8 mouse cellular contexts compared by ENCODE assay signal in the genomic region with DNA sequence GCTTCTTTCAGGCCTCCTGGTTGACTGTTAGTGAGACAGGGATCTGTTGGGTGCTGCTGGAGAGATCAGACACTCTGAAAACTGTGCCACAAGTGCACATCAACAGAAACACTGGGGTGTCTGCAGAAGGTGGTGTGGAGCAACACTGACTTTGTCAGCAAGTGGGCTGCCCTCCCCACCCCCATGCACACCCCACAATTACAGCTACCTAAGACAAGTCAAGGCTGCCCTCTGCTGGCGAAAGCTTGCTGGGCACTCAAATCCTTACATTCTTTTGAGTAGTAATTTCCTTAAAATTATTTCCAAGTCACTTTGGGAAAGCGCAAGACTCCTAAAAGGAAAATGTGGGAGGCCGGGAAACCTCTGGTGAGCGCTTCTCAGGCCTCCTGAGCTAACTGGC. TPM values are rescaled to one million over a fixed set of nuclear protein-coding genes. Genes with fewer than 3 reads are reported as not detected.
DNase-seq lines count a peak whose midpoint lies in the region; ATAC-seq and TF ChIP-seq lines count a peak whose summit lies in the region.

No protein-coding gene starts in this region.

- H3K4me1 ChIP-seq in hindbrain, embryonic 11.5 days (replicated peaks; ENCODE audit: control insufficient read depth, insufficient read depth, low read length) = peaks cover 5% of the 10 kb centered on the region
- peaks cover 7% of the 10 kb centered on the region for H3K4me1 ChIP-seq in hindbrain, embryonic 12.5 days
- H3K4me1 ChIP-seq in cortical plate, adult 2 months (ENCODE audit: control insufficient read depth, insufficient read depth, low read length) = peaks cover 2% of the 10 kb centered on the region; the same call in 1 of the 2 replicates

- H3K27me3 ChIP-seq in hindbrain, embryonic 11.5 days (ENCODE audit: control insufficient read depth, insufficient read depth, low read length) = no peaks in the 10 kb centered on the region
- 0 out of 2 replicates have a peak, but pooled peaks cover 3% of the 10 kb centered on the region for H3K27me3 ChIP-seq in hindbrain, embryonic 12.5 days

- ATAC-seq in hindbrain, embryonic 11.5 days (ENCODE audit: low FRiP score) = no peak
- no peak for ATAC-seq in hindbrain, embryonic 12.5 days (ENCODE audit: low FRiP score)

- TF ChIP-seq POLR2A in cortical plate, adult 2 months (IDR thresholded peaks at IDR 0.05; ENCODE audit: extremely low read depth, insufficient read depth, low read length) = no peak

- H3K4me3 ChIP-seq in hindbrain, embryonic 11.5 days (ENCODE audit: low read depth, low read length) = no peak overlapping the region
- no peak overlapping the region for H3K4me3 ChIP-seq in hindbrain, embryonic 12.5 days
- no peak overlapping the region for H3K4me3 ChIP-seq in cortical plate, adult 2 months (ENCODE audit: insufficient read depth, low read length)

- H3K4me2 ChIP-seq in hindbrain, embryonic 11.5 days (replicated peaks; ENCODE audit: low read depth, low read length) = no peak overlapping the region
- H3K4me2 ChIP-seq in hindbrain, embryonic 12.5 days (replicated peaks) = no peak overlapping the region

- H3K9me3 ChIP-seq in hindbrain, embryonic 11.5 days (ENCODE audit: control insufficient read depth, low read length) = no peaks in the 10 kb centered on the region
- H3K9me3 ChIP-seq in hindbrain, embryonic 12.5 days (replicated peaks) = no peaks in the 10 kb centered on the region

- H3K27ac ChIP-seq in hindbrain, embryonic 11.5 days (ENCODE audit: low read depth, low read length) = no peak overlapping the region
- no peak overlapping the region for H3K27ac ChIP-seq in hindbrain, embryonic 12.5 days
- no peak overlapping the region for H3K27ac ChIP-seq in cortical plate, adult 2 months (ENCODE audit: insufficient read depth, low read length)

- no peak overlapping the region for H3K9ac ChIP-seq in hindbrain, embryonic 11.5 days (ENCODE audit: low read depth, low read length)
- no peak overlapping the region for H3K9ac ChIP-seq in hindbrain, embryonic 12.5 days

- WGBS in hindbrain, embryonic 11.5 days = 25% methylated on average over 4 of the region's 4 CpGs
- 20% methylated on average over 4 of the region's 4 CpGs for WGBS in hindbrain, embryonic 12.5 days

- no peaks in the 10 kb centered on the region for H3K36me3 ChIP-seq in hindbrain, embryonic 11.5 days (ENCODE audit: control insufficient read depth, insufficient read depth, low read length)
- H3K36me3 ChIP-seq in hindbrain, embryonic 12.5 days = no peaks in the 10 kb centered on the region

- intact Hi-C loops in heart, postnatal 36 days (cut with DNase I) = loop anchor here (1.0 to 5.0 kb wide), 2 partner anchors 165 to 519 kb away; no protein-coding TSS in a partner anchor
- intact Hi-C loops in left cerebral cortex, postnatal 36 days (cut with DNase I) = loop anchor here (1.0 to 5.0 kb wide), 2 partner anchors 165 to 519 kb away; no protein-coding TSS in a partner anchor

- DNase-seq in hindbrain, embryonic 11.5 days (ENCODE audit: low spot score) = peak; percentile 86
- DNase-seq in MEL-GATA-1-ER (ENCODE audit: extremely low read depth, low read depth) = peak; percentile 36
- peak; percentile 65 to 77 for DNase-seq in heart, postnatal 36 days
- peak; percentile 53 to 71 for DNase-seq in left cerebral cortex, postnatal 36 days (ENCODE audit: low spot score in 2 of 2)
- DNase-seq in retina, postnatal 7 days (ENCODE audit: low read depth, low spot score) = peak; percentile 63
- peak; percentile 74 for DNase-seq in urinary bladder, postnatal 14 days (ENCODE audit: low spot score)

- TF ChIP-seq CTCF in cortical plate, adult 2 months (IDR thresholded peaks at IDR 0.05; ENCODE audit: extremely low read depth, insufficient read depth, low read length) = peak; percentile 96

RNA-seq across cellular contexts. Expression of gene Rae1, which starts 3.7 kb away (rescaled TPM):
- 134 TPM in 2 replicates for polyA plus RNA-seq in hindbrain, embryonic 11.5 days (2014; fragmentation: Nextera tagmentation; extraction: Ambion mirVana)
- polyA plus RNA-seq in hindbrain, embryonic 12.5 days (2016; fragmentation: Nextera tagmentation; extraction: Ambion mirVana) = 111 and 126 TPM in 2 replicates
- polyA plus RNA-seq in cortical plate, adult 2 months (2012; rRNA removed) = 68.4 and 79.6 TPM in 2 replicates
- 10 to 100 TPM; 24.0 to 24.7 TPM for total RNA-seq in heart, postnatal 36 days (2021)
- 10 to 100 TPM; 57.9 to 58.8 TPM for total RNA-seq in left cerebral cortex, postnatal 36 days (2021)

RNA-seq across cellular contexts. Expression of gene Spo11, which starts 18.7 kb away (rescaled TPM):
- polyA plus RNA-seq in hindbrain, embryonic 11.5 days (2014; fragmentation: Nextera tagmentation; extraction: Ambion mirVana) = 0.71 and 0.74 TPM in 2 replicates
- polyA plus RNA-seq in hindbrain, embryonic 12.5 days (2016; fragmentation: Nextera tagmentation; extraction: Ambion mirVana) = 0.50 and 0.93 TPM in 2 replicates
- 0.36 and 0.67 TPM in 2 replicates for polyA plus RNA-seq in cortical plate, adult 2 months (2012; rRNA removed)
- not detected for total RNA-seq in heart, postnatal 36 days (2021)
- under 1 TPM; 0.17 to 0.70 TPM for total RNA-seq in left cerebral cortex, postnatal 36 days (2021)

RNA-seq across cellular contexts. Expression of gene Rbm38, which starts 24.1 kb away (rescaled TPM):
- polyA plus RNA-seq in hindbrain, embryonic 11.5 days (2014; fragmentation: Nextera tagmentation; extraction: Ambion mirVana) = 57.0 and 63.3 TPM in 2 replicates
- 38.9 and 44.8 TPM in 2 replicates for polyA plus RNA-seq in hindbrain, embryonic 12.5 days (2016; fragmentation: Nextera tagmentation; extraction: Ambion mirVana)
- 5.2 and 5.9 TPM in 2 replicates for polyA plus RNA-seq in cortical plate, adult 2 months (2012; rRNA removed)
- total RNA-seq in heart, postnatal 36 days (2021) = 100 to 1,000 TPM; 159 to 209 TPM
- total RNA-seq in left cerebral cortex, postnatal 36 days (2021) = 1 to 10 TPM; 3.0 to 3.6 TPM

RNA-seq across cellular contexts. Expression of gene Bmp7, which starts 56.1 kb away (rescaled TPM):
- 16.6 and 17.9 TPM in 2 replicates for polyA plus RNA-seq in hindbrain, embryonic 11.5 days (2014; fragmentation: Nextera tagmentation; extraction: Ambion mirVana)
- 18.3 and 19.0 TPM in 2 replicates for polyA plus RNA-seq in hindbrain, embryonic 12.5 days (2016; fragmentation: Nextera tagmentation; extraction: Ambion mirVana)
- 8.1 and 9.4 TPM in 2 replicates for polyA plus RNA-seq in cortical plate, adult 2 months (2012; rRNA removed)
- total RNA-seq in heart, postnatal 36 days (2021) = 1 to 10 TPM; 1.1 to 1.2 TPM
- 10 to 100 TPM in 1 of 2 experiments, 1 to 10 TPM in 1; 9.4 to 12.7 TPM for total RNA-seq in left cerebral cortex, postnatal 36 days (2021)

Comparison
In these comparisons a context has a peak if more than half of its experiments do, and no peak if none do; other contexts are left out.
1. DNase-seq: peak in every context shown above with its lines; median percentile 86 in hindbrain, embryonic 11.5 days; 74 in urinary bladder, postnatal 14 days; 71 in heart, postnatal 36 days; 63 in retina, postnatal 7 days; 62 in left cerebral cortex, postnatal 36 days; 36 in MEL-GATA-1-ER.